ENCODE assay signal across 29 mouse cellular contexts in the genomic region with DNA sequence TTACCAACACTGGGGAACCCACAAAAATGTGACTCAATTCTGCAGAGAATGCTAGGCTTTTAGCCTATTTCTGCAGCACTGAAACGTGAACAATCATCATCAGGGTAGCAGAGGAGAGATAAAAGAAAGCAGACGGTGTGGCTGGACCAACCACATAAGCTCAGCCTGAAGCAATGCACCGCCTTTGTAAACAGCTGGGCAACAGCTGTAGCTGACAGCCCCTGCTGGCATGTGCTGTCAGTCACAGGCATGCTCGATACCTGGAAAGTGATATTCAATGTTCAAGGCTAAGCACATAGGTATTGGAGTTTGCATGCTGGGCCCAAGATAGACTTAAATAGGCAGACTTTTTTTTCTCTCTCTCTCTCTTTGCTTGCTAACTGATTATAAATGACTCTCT. TPM values are rescaled to one million over a fixed set of nuclear protein-coding genes. Genes with fewer than 3 reads are reported as not detected.
DNase-seq lines count a peak whose midpoint lies in the region; ATAC-seq and TF ChIP-seq lines count a peak whose summit lies in the region.
"Had no signal": no experiment of that assay in that cellular context is flagged by ENCODE, and none has a peak within 500 bp of the region (broad histone marks: within the 10 kb centered on the region; RNA-seq: fewer than 3 reads in every experiment).

No protein-coding gene starts in this region.

- H3ac ChIP-seq in myocyte (ENCODE audit: control insufficient read depth, insufficient read length), result no peak overlapping the region

- H3K79me2 ChIP-seq in myocyte (ENCODE audit: control insufficient read depth, insufficient read depth), result no peaks in the 10 kb centered on the region

- H3K27me3 ChIP-seq in embryonic facial prominence, embryonic 14.5 days (replicated peaks; ENCODE audit: control insufficient read depth, insufficient read depth, low read length), result no peaks in the 10 kb centered on the region
- H3K27me3 ChIP-seq in embryonic facial prominence, embryonic 10.5 days (replicated peaks; ENCODE audit: low read depth, poor library complexity, severe bottlenecking), result no peaks in the 10 kb centered on the region
- H3K27me3 ChIP-seq in midbrain, postnatal 0 days (ENCODE audit: insufficient read depth, low read length), result no peaks in the 10 kb centered on the region
- no peaks in the 10 kb centered on the region for H3K27me3 ChIP-seq in midbrain, embryonic 11.5 days (ENCODE audit: control insufficient read depth, insufficient read depth, low read length)
- H3K27me3 ChIP-seq in myocyte (ENCODE audit: control insufficient read depth, insufficient read depth, insufficient read length), result peaks cover 7% of the 10 kb centered on the region
- H3K27me3 ChIP-seq: CH12.LX; embryonic facial prominence, embryonic 13.5 days; heart, embryonic 12.5 days; heart, embryonic 15.5 days; intestine, embryonic 15.5 days had no signal

- no peaks in the 10 kb centered on the region for H3K9me3 ChIP-seq in embryonic facial prominence, embryonic 14.5 days (ENCODE audit: control insufficient read depth, low read length)
- H3K9me3 ChIP-seq in embryonic facial prominence, embryonic 10.5 days, result no peaks in the 10 kb centered on the region
- H3K9me3 ChIP-seq in midbrain, postnatal 0 days (ENCODE audit: low read length), result no peaks in the 10 kb centered on the region
- H3K9me3 ChIP-seq in midbrain, embryonic 11.5 days (ENCODE audit: control insufficient read depth, low read length), result no peaks in the 10 kb centered on the region
- H3K9me3 ChIP-seq: embryonic facial prominence, embryonic 13.5 days; forebrain, embryonic 10.5 days; forebrain, embryonic 13.5 days; G1E; heart, embryonic 12.5 days; heart, embryonic 15.5 days; hindbrain, embryonic 10.5 days; hindbrain, embryonic 13.5 days; intestine, embryonic 15.5 days had no signal

- no peak for TF ChIP-seq POLR2A in myocyte (IDR thresholded peaks at IDR 0.05; ENCODE audit: insufficient read length, low read depth)

- no peak for TF ChIP-seq CTCF in midbrain, postnatal 0 days (IDR thresholded peaks at IDR 0.05)

- H3K36me3 ChIP-seq in embryonic facial prominence, embryonic 14.5 days (ENCODE audit: control insufficient read depth, insufficient read depth, low read length), result no peaks in the 10 kb centered on the region
- no peaks in the 10 kb centered on the region for H3K36me3 ChIP-seq in embryonic facial prominence, embryonic 10.5 days (replicated peaks)
- no peaks in the 10 kb centered on the region for H3K36me3 ChIP-seq in midbrain, postnatal 0 days (ENCODE audit: insufficient read depth, low read length)
- H3K36me3 ChIP-seq in midbrain, embryonic 11.5 days (ENCODE audit: control insufficient read depth, insufficient read depth, low read length), result no peaks in the 10 kb centered on the region
- no peaks in the 10 kb centered on the region for H3K36me3 ChIP-seq in myocyte (ENCODE audit: control insufficient read depth, insufficient read depth)
- H3K36me3 ChIP-seq: embryonic facial prominence, embryonic 13.5 days; forebrain, embryonic 10.5 days; G1E; heart, embryonic 12.5 days; heart, embryonic 15.5 days; hindbrain, embryonic 10.5 days; hindbrain, embryonic 13.5 days; intestine, embryonic 15.5 days had no signal

- H3K4me3 ChIP-seq in embryonic facial prominence, embryonic 14.5 days (ENCODE audit: low read depth, low read length), result no peak overlapping the region
- no peak overlapping the region for H3K4me3 ChIP-seq in embryonic facial prominence, embryonic 10.5 days
- H3K4me3 ChIP-seq in midbrain, postnatal 0 days (ENCODE audit: low read depth, low read length), result no peak overlapping the region
- H3K4me3 ChIP-seq in midbrain, embryonic 11.5 days (ENCODE audit: low read depth, low read length), result no peak overlapping the region
- no peak overlapping the region for H3K4me3 ChIP-seq in myocyte
- H3K4me3 ChIP-seq: embryonic facial prominence, embryonic 13.5 days; forebrain, embryonic 10.5 days; forebrain, embryonic 13.5 days; gastrocnemius, adult 2 months; heart, embryonic 12.5 days; heart, embryonic 15.5 days; hindbrain, embryonic 10.5 days; hindbrain, embryonic 13.5 days; intestine, embryonic 15.5 days had no signal

- 27% methylated on average over 4 of the region's 4 CpGs for WGBS in embryonic facial prominence, embryonic 14.5 days
- WGBS in embryonic facial prominence, embryonic 10.5 days, result 46% methylated on average over 4 of the region's 4 CpGs
- WGBS in midbrain, postnatal 0 days, result 48% methylated on average over 4 of the region's 4 CpGs
- 49% methylated on average over 4 of the region's 4 CpGs for WGBS in midbrain, embryonic 11.5 days

- no peaks in the 10 kb centered on the region for H3K4me1 ChIP-seq in embryonic facial prominence, embryonic 14.5 days (ENCODE audit: control insufficient read depth, insufficient read depth, low read length)
- no peaks in the 10 kb centered on the region for H3K4me1 ChIP-seq in embryonic facial prominence, embryonic 10.5 days
- H3K4me1 ChIP-seq in midbrain, postnatal 0 days (ENCODE audit: insufficient read depth, low read length), result no peaks in the 10 kb centered on the region
- H3K4me1 ChIP-seq in midbrain, embryonic 11.5 days (ENCODE audit: control insufficient read depth, insufficient read depth, low read length), result peaks cover 8% of the 10 kb centered on the region
- H3K4me1 ChIP-seq: heart, embryonic 12.5 days; heart, embryonic 15.5 days; intestine, embryonic 15.5 days had no signal

- H3K4me2 ChIP-seq in embryonic facial prominence, embryonic 14.5 days (ENCODE audit: low read depth, low read length), result no peak overlapping the region
- no peak overlapping the region for H3K4me2 ChIP-seq in midbrain, postnatal 0 days (ENCODE audit: low read depth, low read length, poor library complexity, severe bottlenecking)
- H3K4me2 ChIP-seq in midbrain, embryonic 11.5 days, result no peak overlapping the region
- no peak overlapping the region for H3K4me2 ChIP-seq in myocyte (ENCODE audit: low read depth)
- H3K4me2 ChIP-seq: embryonic facial prominence, embryonic 13.5 days; forebrain, embryonic 13.5 days; heart, embryonic 12.5 days; heart, embryonic 15.5 days; hindbrain, embryonic 13.5 days; intestine, embryonic 15.5 days had no signal

- no peak for ATAC-seq in embryonic facial prominence, embryonic 14.5 days (ENCODE audit: low read depth)
- no peak for ATAC-seq in midbrain, postnatal 0 days (ENCODE audit: low FRiP score)
- ATAC-seq in midbrain, embryonic 11.5 days (ENCODE audit: low FRiP score), result no peak
- ATAC-seq: activated CD4-positive, CD25-positive, alpha-beta regulatory T cell, adult 4 months; forebrain, embryonic 13.5 days; forebrain, embryonic 16.5 days; hindbrain, embryonic 16.5 days; intestine, embryonic 15.5 days had no signal

- no peak overlapping the region for H3K9ac ChIP-seq in embryonic facial prominence, embryonic 14.5 days (ENCODE audit: low read depth, low read length)
- no peak overlapping the region for H3K9ac ChIP-seq in midbrain, postnatal 0 days (replicated peaks; ENCODE audit: low read length, poor library complexity, severe bottlenecking)
- no peak overlapping the region for H3K9ac ChIP-seq in midbrain, embryonic 11.5 days (ENCODE audit: low read length)
- H3K9ac ChIP-seq: embryonic facial prominence, embryonic 13.5 days; forebrain, embryonic 13.5 days; heart, embryonic 12.5 days; heart, embryonic 15.5 days; hindbrain, embryonic 13.5 days; intestine, embryonic 15.5 days had no signal

- peak; percentile 4 for DNase-seq in embryonic facial prominence, embryonic 14.5 days (ENCODE audit: low spot score)
- no peak for DNase-seq in embryonic facial prominence, embryonic 10.5 days (ENCODE audit: low spot score)
- DNase-seq in midbrain, postnatal 0 days (ENCODE audit: low spot score), result peak; percentile 1
- no peak for DNase-seq in midbrain, embryonic 11.5 days (ENCODE audit: low spot score, missing footprints)
- no peak for DNase-seq in spleen, adult 18-20 months
- DNase-seq: adrenal gland, postnatal 10 days; adrenal gland, postnatal 36 days; cerebellum, adult 18-20 months; cerebellum, adult 9-11 months; cerebellum, postnatal 25 days; gastrocnemius, adult 2 months; gastrocnemius, postnatal 25 days; heart, adult 18-20 months; heart, postnatal 10 days; heart, postnatal 36 days had no signal

- no peak overlapping the region for H3K27ac ChIP-seq in embryonic facial prominence, embryonic 14.5 days (replicated peaks; ENCODE audit: low read depth, low read length)
- no peak overlapping the region for H3K27ac ChIP-seq in embryonic facial prominence, embryonic 10.5 days (replicated peaks)
- no peak overlapping the region for H3K27ac ChIP-seq in midbrain, postnatal 0 days (ENCODE audit: low read depth, low read length)
- H3K27ac ChIP-seq in midbrain, embryonic 11.5 days (ENCODE audit: low read depth, low read length), result no peak overlapping the region
- H3K27ac ChIP-seq: embryonic facial prominence, embryonic 13.5 days; forebrain, embryonic 10.5 days; forebrain, embryonic 13.5 days; gastrocnemius, adult 2 months; heart, embryonic 15.5 days; hindbrain, embryonic 10.5 days; hindbrain, embryonic 13.5 days; intestine, embryonic 15.5 days had no signal

TF ChIP-seq in myocyte, 11 proteins besides CTCF, POLR2A, EP300 and RAD21:
- TF ChIP-seq MAX (IDR thresholded peaks at IDR 0.05; ENCODE audit: low read depth) (no peak), MYOD1 (IDR thresholded peaks at IDR 0.05; ENCODE audit: control insufficient read depth in 1 of 3, insufficient read length in 2 of 3, low read depth in 2 of 3) (peak in 2 of 3 experiments; percentile 54 to 72), MYOG (IDR thresholded peaks at IDR 0.05; ENCODE audit: control insufficient read depth in 1 of 3, insufficient read depth in 1 of 3, insufficient read length in 2 of 3, low read depth in 2 of 3) (no peak), REST (IDR thresholded peaks at IDR 0.05; ENCODE audit: insufficient read depth, insufficient read length) (no peak), POLR2AphosphoS2 (IDR thresholded peaks at IDR 0.05; ENCODE audit: insufficient read length, low read depth) (no peak), E2F4 (IDR thresholded peaks at IDR 0.05; ENCODE audit: insufficient read depth) (no peak), SRF (IDR thresholded peaks at IDR 0.05; ENCODE audit: control insufficient read depth, insufficient read length, low read depth) (no peak), CEBPB (IDR thresholded peaks at IDR 0.05; ENCODE audit: insufficient read depth, poor library complexity, severe bottlenecking) (no peak), TCF3 (IDR thresholded peaks at IDR 0.05; ENCODE audit: insufficient read length, low read depth) (peak; percentile 9), USF1 (IDR thresholded peaks at IDR 0.05; ENCODE audit: low read depth) (no peak), TCF12 (IDR thresholded peaks at IDR 0.05; ENCODE audit: insufficient read depth, poor library complexity, severe bottlenecking) (no peak)

RNA-seq across cellular contexts. Expression of gene Rnf219, which starts 12.4 kb away (rescaled TPM):
- 23.4 and 28.7 TPM in 2 replicates for polyA plus RNA-seq in embryonic facial prominence, embryonic 14.5 days (2014; fragmentation: Nextera tagmentation; extraction: Ambion mirVana)
- polyA plus RNA-seq in embryonic facial prominence, embryonic 10.5 days (2016; fragmentation: Nextera tagmentation; extraction: Ambion mirVana), result 52.5 and 60.3 TPM in 2 replicates
- total RNA-seq in midbrain, postnatal 0 days (2014; rRNA removed), result 11.9 and 22.0 TPM in 2 replicates
- 18.7 and 26.3 TPM in 2 replicates for polyA plus RNA-seq in midbrain, postnatal 0 days (2015; fragmentation: Nextera tagmentation; extraction: Ambion mirVana)
- polyA plus RNA-seq in midbrain, embryonic 11.5 days (2014; fragmentation: Nextera tagmentation; extraction: Ambion mirVana), result 36.3 and 42.8 TPM in 2 replicates
- polyA plus RNA-seq in myocyte (2012; fragmentation: generic; extraction: Trizol), result 1.7 TPM

Comparison
In these comparisons a context has a peak if more than half of its experiments do, and no peak if none do; other contexts are left out.
1. DNase-seq: peak in embryonic facial prominence, embryonic 14.5 days (single experiment) and midbrain, postnatal 0 days (single experiment); none in embryonic facial prominence, embryonic 10.5 days (single experiment), midbrain, embryonic 11.5 days (single experiment) and spleen, adult 18-20 months (0 of 2).